In the genomic region with DNA sequence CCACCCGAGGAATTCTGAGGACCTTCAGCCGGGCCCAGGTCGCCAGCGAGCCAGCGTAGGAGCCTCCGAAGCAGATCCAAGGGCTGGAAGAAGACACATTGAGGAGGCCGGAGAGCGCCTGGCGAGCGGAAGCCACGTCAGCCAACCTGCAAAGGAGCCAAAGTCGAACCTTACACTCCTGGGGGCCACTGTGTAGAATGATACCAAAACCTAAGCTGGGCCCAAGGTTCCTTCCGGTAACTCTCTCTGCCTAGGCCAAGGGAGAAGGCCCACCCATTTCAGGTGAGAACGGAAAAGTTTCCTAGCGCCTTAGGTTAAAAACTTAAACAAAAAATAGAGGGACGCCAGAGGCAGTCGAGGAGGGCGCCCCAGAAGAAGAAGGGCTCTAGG, we compare ENCODE assay signal across 8 mouse cellular contexts. TPM values are rescaled to one million over a fixed set of nuclear protein-coding genes. Genes with fewer than 3 reads are reported as not detected.
DNase-seq lines count a peak whose midpoint lies in the region; ATAC-seq and TF ChIP-seq lines count a peak whose summit lies in the region.

No protein-coding gene starts in this region.

- peak overlapping the region; percentile 59 for H3K9ac ChIP-seq in heart, embryonic 12.5 days
- peak overlapping the region; percentile 36; the same call in 1 of the 2 replicates for H3K9ac ChIP-seq in hindbrain, embryonic 13.5 days
- H3K9ac ChIP-seq in midbrain, embryonic 12.5 days (replicated peaks): 0 out of 2 replicates have a peak overlapping the region, but pooled peaks have one; percentile 28

- WGBS in heart, embryonic 12.5 days: 2% methylated on average over 18 of the region's 18 CpGs
- WGBS in hindbrain, embryonic 13.5 days: 1% methylated on average over 18 of the region's 18 CpGs
- 2% methylated on average over 18 of the region's 18 CpGs for WGBS in midbrain, embryonic 12.5 days

- H3K4me3 ChIP-seq in heart, embryonic 12.5 days: peak overlapping the region; percentile 56
- peak overlapping the region; percentile 75 for H3K4me3 ChIP-seq in bone marrow macrophage, adult 2 months (ENCODE audit: insufficient read depth, low read length)
- H3K4me3 ChIP-seq in hindbrain, embryonic 13.5 days: peak overlapping the region; percentile 43
- peak overlapping the region; percentile 49 for H3K4me3 ChIP-seq in midbrain, embryonic 12.5 days

- peak overlapping the region; percentile 99 for H3K4me2 ChIP-seq in heart, embryonic 12.5 days
- H3K4me2 ChIP-seq in hindbrain, embryonic 13.5 days: peak overlapping the region; percentile 71
- peak overlapping the region; percentile 85 for H3K4me2 ChIP-seq in midbrain, embryonic 12.5 days (replicated peaks)

- H3K36me3 ChIP-seq in heart, embryonic 12.5 days: no peaks in the 10 kb centered on the region
- H3K36me3 ChIP-seq in hindbrain, embryonic 13.5 days: no peaks in the 10 kb centered on the region
- H3K36me3 ChIP-seq in midbrain, embryonic 12.5 days: no peaks in the 10 kb centered on the region

- DNase-seq in heart, postnatal 36 days: no peak
- DNase-seq in spleen, postnatal 4 days (ENCODE audit: low spot score in 2 of 2): no peak
- no peak for DNase-seq in gastrocnemius, adult 8-10 months (ENCODE audit: low spot score in 2 of 2)
- DNase-seq in spleen, adult 12 weeks (ENCODE audit: low spot score): no peak

- peaks cover 12% of the 10 kb centered on the region; the same call in 1 of the 2 replicates for H3K4me1 ChIP-seq in heart, embryonic 12.5 days (replicated peaks)
- H3K4me1 ChIP-seq in bone marrow macrophage, adult 2 months (ENCODE audit: control insufficient read depth, insufficient read depth, low read length): peaks cover 26% of the 10 kb centered on the region
- H3K4me1 ChIP-seq in hindbrain, embryonic 13.5 days (replicated peaks): peaks cover 18% of the 10 kb centered on the region
- H3K4me1 ChIP-seq in midbrain, embryonic 12.5 days: peaks cover 20% of the 10 kb centered on the region

- intact Hi-C loops in heart, postnatal 36 days (cut with DNase I): no loop called here

- no peak overlapping the region for H3K27ac ChIP-seq in heart, embryonic 12.5 days (ENCODE audit: poor library complexity, severe bottlenecking)
- H3K27ac ChIP-seq in bone marrow macrophage, adult 2 months (ENCODE audit: insufficient read depth, low read depth, low read length): no peak overlapping the region
- H3K27ac ChIP-seq in hindbrain, embryonic 13.5 days: no peak overlapping the region
- no peak overlapping the region for H3K27ac ChIP-seq in midbrain, embryonic 12.5 days (replicated peaks)

- no peak for TF ChIP-seq POLR2A in bone marrow macrophage, adult 2 months (IDR thresholded peaks at IDR 0.05; ENCODE audit: borderline replicate concordance, low read depth, low read length)

- ATAC-seq in heart, embryonic 12.5 days (ENCODE audit: insufficient number of reproducible peaks, low FRiP score): no peak
- no peak for ATAC-seq in hindbrain, embryonic 13.5 days (ENCODE audit: low FRiP score)
- ATAC-seq in midbrain, embryonic 12.5 days (ENCODE audit: low FRiP score, low read depth): no peak; the same call in 1 of the 2 replicates

- peaks cover 95% of the 10 kb centered on the region for H3K27me3 ChIP-seq in heart, embryonic 12.5 days (replicated peaks)
- peaks cover 97% of the 10 kb centered on the region for H3K27me3 ChIP-seq in hindbrain, embryonic 13.5 days
- peaks cover 96% of the 10 kb centered on the region for H3K27me3 ChIP-seq in midbrain, embryonic 12.5 days

- no peaks in the 10 kb centered on the region for H3K9me3 ChIP-seq in heart, embryonic 12.5 days (replicated peaks)
- H3K9me3 ChIP-seq in hindbrain, embryonic 13.5 days: no peaks in the 10 kb centered on the region
- H3K9me3 ChIP-seq in midbrain, embryonic 12.5 days: no peaks in the 10 kb centered on the region

- no peak for TF ChIP-seq CTCF in bone marrow macrophage, adult 2 months (IDR thresholded peaks at IDR 0.05; ENCODE audit: low read depth, low read length)

RNA-seq across cellular contexts. Expression of gene Prss16, which starts 2.4 kb away (rescaled TPM):
- polyA plus RNA-seq in heart, embryonic 12.5 days (2016; fragmentation: Nextera tagmentation; extraction: Ambion mirVana): 0.17 and 0.28 TPM in 2 replicates
- total RNA-seq in heart, postnatal 36 days (2021): not detected
- polyA plus RNA-seq in bone marrow macrophage, adult 2 months (2012; ENCODE audit: insufficient read depth, insufficient read length, missing spikeins): 3.0 and 3.4 TPM in 2 replicates
- 0.12 and 0.14 TPM in 2 replicates for polyA plus RNA-seq in hindbrain, embryonic 13.5 days (2015; fragmentation: Nextera tagmentation; extraction: Ambion mirVana)
- 0.30 TPM in 1 of 2 replicates, not detected in the other for polyA plus RNA-seq in midbrain, embryonic 12.5 days (2016; fragmentation: Nextera tagmentation; extraction: Ambion mirVana)
- not detected for total RNA-seq in gastrocnemius, adult 8-10 months (2022)

RNA-seq across cellular contexts. Expression of gene Pom121l2, which starts 26.1 kb away (rescaled TPM):
- polyA plus RNA-seq in heart, embryonic 12.5 days (2016; fragmentation: Nextera tagmentation; extraction: Ambion mirVana): 0.13 and 0.14 TPM in 2 replicates
- not detected for total RNA-seq in heart, postnatal 36 days (2021)
- polyA plus RNA-seq in bone marrow macrophage, adult 2 months (2012; ENCODE audit: insufficient read depth, insufficient read length, missing spikeins): not detected in 2 replicates
- not detected in 2 replicates for polyA plus RNA-seq in hindbrain, embryonic 13.5 days (2015; fragmentation: Nextera tagmentation; extraction: Ambion mirVana)
- not detected in 2 replicates for polyA plus RNA-seq in midbrain, embryonic 12.5 days (2016; fragmentation: Nextera tagmentation; extraction: Ambion mirVana)
- not detected for total RNA-seq in gastrocnemius, adult 8-10 months (2022)

RNA-seq across cellular contexts. Expression of gene Hist1h2ah, which starts 28.3 kb away (rescaled TPM):
- 3.7 and 5.0 TPM in 2 replicates for polyA plus RNA-seq in heart, embryonic 12.5 days (2016; fragmentation: Nextera tagmentation; extraction: Ambion mirVana)
- total RNA-seq in heart, postnatal 36 days (2021): 10 to 100 TPM in 1 of 2 experiments, 1 to 10 TPM in 1; 2.3 to 12.5 TPM
- polyA plus RNA-seq in bone marrow macrophage, adult 2 months (2012; ENCODE audit: insufficient read depth, insufficient read length, missing spikeins): not detected in 2 replicates
- 1.9 TPM in 1 of 2 replicates, not detected in the other for polyA plus RNA-seq in hindbrain, embryonic 13.5 days (2015; fragmentation: Nextera tagmentation; extraction: Ambion mirVana)
- polyA plus RNA-seq in midbrain, embryonic 12.5 days (2016; fragmentation: Nextera tagmentation; extraction: Ambion mirVana): 10.1 and 11.3 TPM in 2 replicates
- total RNA-seq in gastrocnemius, adult 8-10 months (2022): 1 to 10 TPM in 3 of 4 experiments, not detected in 1; 3.0 to 6.5 (median 5.3) TPM

RNA-seq across cellular contexts. Expression of gene Hist1h2bk, which starts 28.6 kb away (rescaled TPM):
- 2.3 and 3.6 TPM in 2 replicates for polyA plus RNA-seq in heart, embryonic 12.5 days (2016; fragmentation: Nextera tagmentation; extraction: Ambion mirVana)
- total RNA-seq in heart, postnatal 36 days (2021): 10 to 100 TPM; 23.3 to 28.1 TPM
- 2.9 and 5.5 TPM in 2 replicates for polyA plus RNA-seq in bone marrow macrophage, adult 2 months (2012; ENCODE audit: insufficient read depth, insufficient read length, missing spikeins)
- polyA plus RNA-seq in hindbrain, embryonic 13.5 days (2015; fragmentation: Nextera tagmentation; extraction: Ambion mirVana): 0.84 and 3.1 TPM in 2 replicates
- 7.2 and 8.1 TPM in 2 replicates for polyA plus RNA-seq in midbrain, embryonic 12.5 days (2016; fragmentation: Nextera tagmentation; extraction: Ambion mirVana)
- total RNA-seq in gastrocnemius, adult 8-10 months (2022): 1 to 10 TPM in 1 of 4 experiments, under 1 TPM in 1, not detected in 2; 0.75 to 7.0 TPM

RNA-seq across cellular contexts. Expression of gene Hist1h4i, which starts 34.0 kb away (rescaled TPM):
- 10.4 and 12.2 TPM in 2 replicates for polyA plus RNA-seq in heart, embryonic 12.5 days (2016; fragmentation: Nextera tagmentation; extraction: Ambion mirVana)
- 10 to 100 TPM; 15.8 to 18.6 TPM for total RNA-seq in heart, postnatal 36 days (2021)
- 7.5 and 8.2 TPM in 2 replicates for polyA plus RNA-seq in bone marrow macrophage, adult 2 months (2012; ENCODE audit: insufficient read depth, insufficient read length, missing spikeins)
- 12.2 and 12.9 TPM in 2 replicates for polyA plus RNA-seq in hindbrain, embryonic 13.5 days (2015; fragmentation: Nextera tagmentation; extraction: Ambion mirVana)
- 34.4 and 38.6 TPM in 2 replicates for polyA plus RNA-seq in midbrain, embryonic 12.5 days (2016; fragmentation: Nextera tagmentation; extraction: Ambion mirVana)
- total RNA-seq in gastrocnemius, adult 8-10 months (2022): 10 to 100 TPM; 28.5 to 37.8 (median 35.7) TPM
